Mouse (Mus musculus): ENCODE results near the gene Trhde.

- no peak for TF ChIP-seq CTCF (IDR thresholded peaks at IDR 0.05; ENCODE audit: low read depth, low read length)
- TF ChIP-seq POLR2A (IDR thresholded peaks at IDR 0.05; ENCODE audit: borderline replicate concordance, low read depth, low read length), result no peak
These were observed 130.2 kb downstream of the Trhde start for GRCm38 (mm10) chr10:114671791-114672415.

Measured in bone marrow macrophage, adult 2 months (primary cell).